Mouse (Mus musculus): Measurements from ENCODE around the gene Chil3. TPM values are rescaled to one million over a fixed set of nuclear protein-coding genes. Genes with fewer than 3 reads are reported as not detected.

Gene Chil3
- total RNA-seq, 2 experiments from 2014 or later, result not detected

Other genes with a start within 250 kb of the Chil3 start
- 1 to 10 TPM in 1 of 2 experiments, under 1 TPM in 1; 0.95 to 1.6 TPM for gene I830077J02Rik, start 234.9 kb downstream of the Chil3 start, total RNA-seq (2021)
- gene Wdr77, start 208.2 kb downstream of the Chil3 start, total RNA-seq (2021), result 10 to 100 TPM; 54.6 to 61.6 TPM
- gene Atp5f1, start 207.5 kb downstream of the Chil3 start, total RNA-seq (2021), result 100 to 1,000 TPM; 295 to 299 TPM
- gene Ovgp1, start 193.9 kb downstream of the Chil3 start, total RNA-seq (2021), result 1 to 10 TPM; 1.3 to 1.6 TPM
- under 1 TPM in 1 of 2 experiments, not detected in 1; 0.38 TPM for gene Pifo, start 152.9 kb downstream of the Chil3 start, total RNA-seq (2021)
- gene Chil5, start 134.8 kb downstream of the Chil3 start, total RNA-seq (2021), result not detected
- 1 to 10 TPM; 1.9 to 2.1 TPM for gene Chia1, start 54.3 kb downstream of the Chil3 start, total RNA-seq (2021)
- not detected for gene Chil4, start 51.9 kb upstream of the Chil3 start, total RNA-seq (2021)
- gene Chil6, start 238.6 kb upstream of the Chil3 start, total RNA-seq (2021), result not detected